Mouse (Mus musculus): ENCODE measurements around the gene Acot8.

Acot8 gene

GRCm38 (mm10) chr2:164804533-164805331 lies at the start of gene Acot8, which contains the start of gene Zswim3:
Gene Acot8 (minus strand): TSS chr2:164804882.
Gene Zswim3 (plus strand): TSS chr2:164805098.
- DNase-seq (ENCODE audit: low spot score): peak; percentile 98

GRCm38 (mm10) chr2:164850061-164850460 lies 45.4 kb upstream of the Acot8 start:
- DNase-seq (ENCODE audit: low spot score): no peak

GRCm38 (mm10) chr2:164845782-164846181 lies 41.1 kb upstream of the Acot8 start:
- DNase-seq (ENCODE audit: low spot score): no peak

- no peak for DNase-seq (ENCODE audit: low spot score)
Measured at GRCm38 (mm10) chr2:164835164-164835563, 30.5 kb upstream of the Acot8 start.

GRCm38 (mm10) chr2:164834531-164834930 lies 29.8 kb upstream of the Acot8 start:
- no peak for DNase-seq (ENCODE audit: low spot score)

- peak; percentile 76 for DNase-seq (ENCODE audit: low spot score)
Measured at GRCm38 (mm10) chr2:164833314-164833959, 28.8 kb upstream of the Acot8 start, which contains the start of gene Neurl2. Gene Neurl2 (minus strand): TSS chr2:164833456.

GRCm38 (mm10) chr2:164832748-164833301 lies 28.1 kb upstream of the Acot8 start, which contains the start of gene Ctsa:
Gene Ctsa (plus strand): TSS chr2:164832873.
- peak; percentile 60 for DNase-seq (ENCODE audit: low spot score)

- DNase-seq (ENCODE audit: low spot score): no peak
Measured at GRCm38 (mm10) chr2:164832032-164832747, 27.5 kb upstream of the Acot8 start.

GRCm38 (mm10) chr2:164831029-164831428 lies 26.3 kb upstream of the Acot8 start:
- DNase-seq (ENCODE audit: low spot score): no peak

GRCm38 (mm10) chr2:164829090-164829489 lies 24.4 kb upstream of the Acot8 start:
- no peak for DNase-seq (ENCODE audit: low spot score)

- DNase-seq (ENCODE audit: low spot score): no peak
Measured at GRCm38 (mm10) chr2:164828437-164828836, 23.8 kb upstream of the Acot8 start, which contains the start of gene Spata25. Gene Spata25 (minus strand): TSS chr2:164828537.

GRCm38 (mm10) chr2:164827146-164827850 lies 22.6 kb upstream of the Acot8 start:
- DNase-seq (ENCODE audit: low spot score): no peak

GRCm38 (mm10) chr2:164825521-164825920 lies 20.8 kb upstream of the Acot8 start:
- DNase-seq (ENCODE audit: low spot score): no peak

- no peak for DNase-seq (ENCODE audit: low spot score)
Measured at GRCm38 (mm10) chr2:164823969-164824368, 19.3 kb upstream of the Acot8 start.

GRCm38 (mm10) chr2:164823181-164823585 lies 18.5 kb upstream of the Acot8 start:
- no peak for DNase-seq (ENCODE audit: low spot score)

GRCm38 (mm10) chr2:164822636-164823165 lies 18.0 kb upstream of the Acot8 start, which contains the start of gene Zswim1:
Gene Zswim1 (plus strand): TSS chr2:164822686.
- DNase-seq (ENCODE audit: low spot score): peak; percentile 100

GRCm38 (mm10) chr2:164821060-164821459 lies 16.4 kb upstream of the Acot8 start:
- no peak for DNase-seq (ENCODE audit: low spot score)

GRCm38 (mm10) chr2:164817703-164818102 lies 13.0 kb upstream of the Acot8 start:
- no peak for DNase-seq (ENCODE audit: low spot score)

- DNase-seq (ENCODE audit: low spot score): no peak
Measured at GRCm38 (mm10) chr2:164817206-164817605, 12.5 kb upstream of the Acot8 start.

- DNase-seq (ENCODE audit: low spot score): no peak
Measured at GRCm38 (mm10) chr2:164815821-164816220, 11.1 kb upstream of the Acot8 start.

GRCm38 (mm10) chr2:164815348-164815747 lies 10.7 kb upstream of the Acot8 start:
- DNase-seq (ENCODE audit: low spot score): no peak

All from spleen, adult 12 weeks (tissue).